Mouse (Mus musculus) small intestine, adult 2 months (tissue): ENCODE data around the gene Ppm1l.

Experiments used
- CTCF ChIP-seq: fragments of 200-500 bp; IDR thresholded peaks from 2 replicates; pipeline ENCODE4 v1.5.1; 2012; ENCODE audit warnings: low read depth, mild to moderate bottlenecking, control low read depth, inconsistent platforms, low read length, moderate library complexity, mixed read lengths; ENCODE audit not compliant: insufficient replicate concordance, insufficient read length; ENCODE audit errors: extremely low read depth
- POLR2A ChIP-seq: fragments of 200-500 bp; IDR thresholded peaks from 2 replicates; pipeline ENCODE4 v1.6.1; 2012; ENCODE audit warnings: low read depth, mild to moderate bottlenecking, control low read depth, inconsistent platforms, low read length, moderate library complexity

DNA sequence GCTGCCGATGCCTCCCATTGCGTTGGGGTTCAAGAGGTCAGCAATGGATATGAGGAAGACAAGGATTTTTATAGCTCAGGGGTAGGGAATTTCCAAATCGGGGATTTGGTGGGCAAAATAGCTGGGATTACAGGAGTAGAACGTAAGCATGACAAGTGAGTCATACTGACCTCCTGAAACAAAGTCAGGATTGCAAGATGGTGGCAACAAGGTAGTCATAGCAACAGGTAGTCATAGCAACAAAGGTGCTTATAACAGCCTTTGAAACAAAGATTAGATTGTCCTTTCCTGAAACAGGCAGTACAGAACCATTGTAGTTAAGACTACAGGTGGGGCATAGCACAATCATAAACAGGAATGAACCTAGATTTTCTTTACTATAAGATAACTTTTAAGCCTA, 189.7 kb downstream of the Ppm1l start:
- TF ChIP-seq POLR2A (no peak), CTCF (no peak)
